Mouse (Mus musculus): ENCODE measurements around the gene Pcdh11x. TPM values are rescaled to one million over a fixed set of nuclear protein-coding genes. Genes with fewer than 3 reads are reported as not detected.

Pcdh11x gene
- total and polyA plus RNA-seq, 3 experiments: not detected

GRCm38 (mm10) chrX:120285522-120285921 is 4.5 kb upstream of the Pcdh11x start (continued):
- TF ChIP-seq NELFE (IDR thresholded peaks at IDR 0.05; ENCODE audit: low read depth, low read length) (no peak), MYC (IDR thresholded peaks at IDR 0.05; ENCODE audit: low read depth, low read length) (no peak), ZNF384 (IDR thresholded peaks at IDR 0.05; ENCODE audit: low read depth, low read length) (no peak)

- Histone ChIP-seq H3K36me3 (ENCODE audit: control insufficient read depth in 1 of 2, insufficient read depth in 2 of 2, low read length in 2 of 2) (no peaks in the 10 kb centered on the region), H3K27me3 (ENCODE audit: control insufficient read depth in 1 of 2, insufficient read depth in 2 of 2, low read length in 2 of 2) (no peaks in the 10 kb centered on the region), H3K4me1 (ENCODE audit: control insufficient read depth in 1 of 2, insufficient read depth in 2 of 2, low read length in 2 of 2) (peaks cover 0 to 2% of the 10 kb centered on the region in 2 experiments; a peak in 1 of 4 replicates), H3K27ac (ENCODE audit: control insufficient read depth, low read depth, low read length) (no peak overlapping the region), H3K4me3 (ENCODE audit: control insufficient read depth in 1 of 2, insufficient read depth in 1 of 2, low read depth in 2 of 2, low read length in 2 of 2) (no peak overlapping the region), H3K9me3 (replicated peaks; ENCODE audit: insufficient read depth, low read length) (no peaks in the 10 kb centered on the region), H3K9ac (ENCODE audit: control insufficient read depth, low read depth, low read length, poor library complexity, severe bottlenecking) (no peak overlapping the region), H3K79me2 (ENCODE audit: control insufficient read depth, insufficient read depth, low read length, poor library complexity) (no peaks in the 10 kb centered on the region)
- TF ChIP-seq SMC3 (IDR thresholded peaks at IDR 0.05; ENCODE audit: low read depth, low read length): peak; percentile 83
- TF ChIP-seq ZNF384 (IDR thresholded peaks at IDR 0.05; ENCODE audit: low read depth, low read length): no peak
- TF ChIP-seq ETS1 (IDR thresholded peaks at IDR 0.05; ENCODE audit: low read depth, low read length): no peak
- TF ChIP-seq TBP (IDR thresholded peaks at IDR 0.05; ENCODE audit: low read depth, low read length): no peak
- no peak for TF ChIP-seq TAL1 (IDR thresholded peaks at IDR 0.05; ENCODE audit: low read length)
- TF ChIP-seq GABPA (IDR thresholded peaks at IDR 0.05; ENCODE audit: low read depth, low read length): no peak
- no peak for TF ChIP-seq MXI1 (IDR thresholded peaks at IDR 0.05; ENCODE audit: low read depth, low read length)
- TF ChIP-seq ZC3H11A (IDR thresholded peaks at IDR 0.05; ENCODE audit: low read depth, low read length): peak; percentile 67
- TF ChIP-seq NELFE (IDR thresholded peaks at IDR 0.05; ENCODE audit: low read depth, low read length): no peak
- TF ChIP-seq MAX (IDR thresholded peaks at IDR 0.05; ENCODE audit: low read length): no peak
- no peak for TF ChIP-seq BHLHE40 (IDR thresholded peaks at IDR 0.05; ENCODE audit: borderline replicate concordance, low read depth, low read length)
- no peak for TF ChIP-seq MEF2A (IDR thresholded peaks at IDR 0.05; ENCODE audit: extremely low read depth, insufficient replicate concordance, low read depth, low read length, poor library complexity, severe bottlenecking)
- TF ChIP-seq MYB (IDR thresholded peaks at IDR 0.05; ENCODE audit: low read depth, low read length): no peak
- TF ChIP-seq POLR2A (IDR thresholded peaks at IDR 0.05; ENCODE audit: control insufficient read depth in 1 of 2, insufficient read depth in 1 of 2, low read depth in 1 of 2, low read length in 2 of 2, poor library complexity in 1 of 2): no peak
- TF ChIP-seq RAD21 (IDR thresholded peaks at IDR 0.05; ENCODE audit: low read depth, low read length): peak; percentile 80
- no peak for TF ChIP-seq USF2 (IDR thresholded peaks at IDR 0.05; ENCODE audit: borderline replicate concordance in 1 of 2, insufficient read depth in 1 of 2, low read depth in 1 of 2, low read length in 2 of 2)
- no peak for TF ChIP-seq CHD2 (IDR thresholded peaks at IDR 0.05; ENCODE audit: low read length)
- TF ChIP-seq SIN3A (IDR thresholded peaks at IDR 0.05; ENCODE audit: low read length): no peak
- TF ChIP-seq E2F4 (IDR thresholded peaks at IDR 0.05; ENCODE audit: borderline replicate concordance, low read depth, low read length): no peak
- no peak for TF ChIP-seq UBTF (IDR thresholded peaks at IDR 0.05; ENCODE audit: borderline replicate concordance, insufficient read depth, low read depth, low read length)
- TF ChIP-seq GATA1 (IDR thresholded peaks at IDR 0.05; ENCODE audit: low read depth, low read length): peak; percentile 63
- TF ChIP-seq POLR2AphosphoS5 (IDR thresholded peaks at IDR 0.05; ENCODE audit: borderline replicate concordance, low read depth, low read length): no peak
- no peak for TF ChIP-seq JUND (IDR thresholded peaks at IDR 0.05; ENCODE audit: low read depth, low read length)
- no peak for TF ChIP-seq CHD1 (IDR thresholded peaks at IDR 0.05; ENCODE audit: low read depth, low read length)
- TF ChIP-seq CTCF (IDR thresholded peaks at IDR 0.05 in 2 of 3, conservative IDR thresholded peaks at IDR 0.05 in 1 of 3; ENCODE audit: control insufficient read depth in 1 of 3, insufficient read depth in 1 of 3, low read depth in 2 of 3, low read length in 3 of 3, poor library complexity in 1 of 3, severe bottlenecking in 1 of 3): peak in 2 of 3 experiments; percentile 25 to 70; a peak in 4 of 6 replicates
- peak; percentile 67 for DNase-seq (ENCODE audit: low read depth, low spot score)
Observed at GRCm38 (mm10) chrX:120287502-120287901, 2.6 kb upstream of the Pcdh11x start.
